Mouse (Mus musculus): Measurements from ENCODE around the gene Gtf3c4.

DNA sequence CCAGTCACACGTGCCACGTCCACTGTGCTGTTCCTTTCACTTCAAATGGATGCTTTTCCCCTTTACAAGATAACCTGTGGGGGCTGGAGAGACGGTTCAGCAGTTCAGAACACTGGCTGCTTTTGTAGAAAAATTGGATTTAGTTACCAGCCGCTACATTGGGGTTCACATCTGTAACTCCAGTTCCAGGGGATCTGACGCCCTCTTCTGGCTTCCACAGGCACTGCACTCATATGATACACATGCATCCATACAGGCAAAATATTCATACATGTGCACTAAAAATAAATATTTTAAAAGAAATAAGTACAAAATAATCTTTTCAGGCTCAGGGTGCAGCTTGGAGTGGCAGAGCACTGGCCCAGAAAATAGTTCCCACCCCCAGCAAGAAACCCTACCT, 45.5 kb downstream of the Gtf3c4 start:
- TF ChIP-seq CTCF (conservative IDR thresholded peaks at IDR 0.05; ENCODE audit: low read length) = peak; percentile 65
- no peak for TF ChIP-seq POU5F1 (IDR thresholded peaks at IDR 0.05; ENCODE audit: borderline replicate concordance, low read length)
- no peak for TF ChIP-seq NANOG (IDR thresholded peaks at IDR 0.05; ENCODE audit: borderline replicate concordance, low read length)
